Mouse (Mus musculus): Measurements from ENCODE around the gene Olfr202. TPM values are rescaled to one million over a fixed set of nuclear protein-coding genes. Genes with fewer than 3 reads are reported as not detected.
"Not testable (repeated sequence)": the region's sequence is repeated elsewhere in the genome, so short reads cannot be mapped to it uniquely, and the experiment has no call there.

Gene Olfr202
- total RNA-seq (2021) = not detected
- long read RNA-seq, experiment 1 = 0 reads
- long read RNA-seq, experiment 2 = 0 reads

DNA sequence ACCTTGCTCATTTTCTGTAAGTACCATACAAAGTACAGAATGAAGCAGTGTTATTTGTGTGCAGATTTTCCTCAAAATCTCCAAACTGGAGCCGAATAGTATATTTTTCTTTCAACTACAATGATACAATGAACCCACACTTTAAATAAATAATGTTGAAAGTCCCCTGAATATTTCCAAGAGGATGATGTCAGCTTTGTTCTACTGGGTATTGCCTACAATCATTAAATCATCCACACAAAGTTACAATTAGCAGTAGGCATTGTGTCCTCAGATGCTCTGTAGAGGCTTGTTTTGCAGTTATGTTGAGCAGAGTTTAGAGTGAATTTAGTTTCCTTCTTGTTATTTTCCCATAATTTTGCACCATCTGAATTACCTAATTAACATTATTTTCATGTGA lies at the start of gene Olfr202:
Olfr202 (minus strand) TSS at position 101 of the 400 bp plus-strand sequence.
- no peak for DNase-seq (ENCODE audit: low spot score in 2 of 2)

GRCm38 (mm10) chr16:59331038-59331437 lies 44.4 kb upstream of the Olfr202 start, which contains the start of gene Olfr205:
Gene Olfr205, minus strand, starts transcription at chr16:59331138.
- DNase-seq (ENCODE audit: low spot score in 2 of 2) = no peak

DNA sequence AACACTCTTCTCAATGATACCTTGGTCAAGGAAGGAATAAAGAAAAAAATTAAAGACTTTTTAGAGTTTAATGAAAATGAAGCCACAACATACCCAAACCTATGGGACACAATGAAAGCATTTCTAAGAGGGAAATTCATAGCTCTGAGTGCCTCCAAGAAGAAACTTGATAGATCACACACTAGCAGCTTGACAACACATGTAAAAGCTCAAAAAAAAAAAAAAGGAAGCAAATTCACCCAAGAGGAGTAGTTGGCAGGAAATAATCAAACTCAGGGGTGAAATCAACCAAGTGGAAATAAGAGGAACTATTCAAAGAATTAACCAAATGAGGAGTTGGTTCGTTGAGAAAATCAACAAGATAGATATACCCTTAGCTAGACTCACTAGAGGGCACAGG lies 36.7 kb upstream of the Olfr202 start:
- DNase-seq (ENCODE audit: low spot score in 2 of 2) = not testable (repeated sequence)

GRCm38 (mm10) chr16:59318148-59318547 lies 31.6 kb upstream of the Olfr202 start, which contains the start of gene Olfr204:
Gene Olfr204, minus strand, starts transcription at chr16:59318248.
- DNase-seq (ENCODE audit: low spot score in 2 of 2) = no peak

- no peak for DNase-seq (ENCODE audit: low spot score in 2 of 2)
Measured at GRCm38 (mm10) chr16:59298581-59298980, 12.0 kb upstream of the Olfr202 start, which contains the start of gene Olfr203. Gene Olfr203, plus strand, starts transcription at chr16:59298881.

GRCm38 (mm10) chr16:59287576-59287975 lies 983 bp upstream of the Olfr202 start:
- not testable (repeated sequence) for DNase-seq (ENCODE audit: low spot score in 2 of 2)

- no peak for DNase-seq (ENCODE audit: low spot score in 2 of 2)
Measured at GRCm38 (mm10) chr16:59283476-59283875, 3.1 kb downstream of the Olfr202 start.

GRCm38 (mm10) chr16:59280542-59280941 lies 6.1 kb downstream of the Olfr202 start:
- DNase-seq (ENCODE audit: low spot score in 2 of 2) = no peak

DNA sequence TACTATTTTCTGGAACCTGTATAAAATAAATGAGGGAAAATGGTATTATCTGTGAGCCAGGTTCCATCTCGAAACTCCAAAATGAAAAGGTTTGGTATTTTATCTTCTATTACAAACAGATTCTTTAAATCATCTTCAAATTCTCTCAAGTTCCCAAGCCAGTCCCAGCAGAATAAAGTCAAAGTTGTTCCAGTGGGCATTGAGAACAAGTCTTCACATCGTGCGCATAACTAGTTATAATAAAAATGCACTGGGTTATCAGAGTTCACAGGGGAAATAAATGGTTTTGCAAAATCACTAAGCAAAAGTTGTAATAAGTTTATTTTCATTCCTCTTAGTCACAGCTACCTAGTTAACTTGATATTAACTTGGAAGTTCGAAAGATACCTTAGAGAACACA lies 14.1 kb downstream of the Olfr202 start, which contains the start of gene Olfr201:
Olfr201 (minus strand) TSS at position 101 of the 400 bp plus-strand sequence.
- DNase-seq (ENCODE audit: low spot score in 2 of 2) = not testable (repeated sequence)

- not testable (repeated sequence) for DNase-seq (ENCODE audit: low spot score in 2 of 2)
Measured at GRCm38 (mm10) chr16:59269097-59269496, 17.5 kb downstream of the Olfr202 start.

- no peak for DNase-seq (ENCODE audit: low spot score in 2 of 2)
Measured at GRCm38 (mm10) chr16:59249684-59250083, 36.9 kb downstream of the Olfr202 start.

Other genes starting within 250 kb of the Olfr202 start
- not detected for gene Olfr187, start 247.0 kb downstream of the Olfr202 start, total RNA-seq (2021)
- not detected for gene Olfr190, start 208.8 kb downstream of the Olfr202 start, total RNA-seq (2021)
- not detected for gene Olfr191, start 197.0 kb downstream of the Olfr202 start, total RNA-seq (2021)
- not detected for gene Olfr193, start 174.9 kb downstream of the Olfr202 start, total RNA-seq (2021)
- gene Olfr194, start 165.7 kb downstream of the Olfr202 start, total RNA-seq (2021) = not detected
- not detected for gene Olfr195, start 139.7 kb downstream of the Olfr202 start, total RNA-seq (2021)
- not detected for gene Olfr196, start 116.3 kb downstream of the Olfr202 start, total RNA-seq (2021)
- not detected for gene Olfr198, start 83.3 kb downstream of the Olfr202 start, total RNA-seq (2021)
- gene Olfr199, start 67.0 kb downstream of the Olfr202 start, total RNA-seq (2021) = not detected
- gene Olfr201, start 14.2 kb downstream of the Olfr202 start, total RNA-seq (2021) = not detected
- not detected for gene Olfr203, start 12.1 kb upstream of the Olfr202 start, total RNA-seq (2021)
- not detected for gene Olfr204, start 31.5 kb upstream of the Olfr202 start, total RNA-seq (2021)
- gene Olfr205, start 44.3 kb upstream of the Olfr202 start, total RNA-seq (2021) = not detected
- gene Olfr206, start 62.5 kb upstream of the Olfr202 start, total RNA-seq (2021) = not detected
- gene Olfr209, start 77.2 kb upstream of the Olfr202 start, total RNA-seq (2021) = not detected
- gene Gabrr3, start 120.5 kb upstream of the Olfr202 start, total RNA-seq (2021) = not detected
- 10 to 100 TPM; 10.3 to 10.8 TPM for gene Riox2, start 185.0 kb upstream of the Olfr202 start, total RNA-seq (2021)